Mouse (Mus musculus) intestine, embryonic 16.5 days (tissue): Measurements from ENCODE around the gene Trpv1. TPM values are rescaled to one million over a fixed set of nuclear protein-coding genes. Genes with fewer than 3 reads are reported as not detected.

Experiments used
- ATAC-seq: fragments of 200-750 bp; cut with Nextera tagmentation; 2 replicates; pipeline ENCODE4 v1.8.0; 2017; ENCODE audit warnings: moderate TSS enrichment, moderate library complexity
- H3K27ac ChIP-seq: fragments of 300-500 bp; sonication (generic); 2 replicates; pipeline ENCODE4 v1.5.1; 2014; ENCODE audit warnings: mild to moderate bottlenecking, low read length
- H3K27me3 ChIP-seq: fragments of 300-500 bp; sonication (generic); replicated peaks from 2 replicates; pipeline ENCODE4 v1.6.1; 2014; ENCODE audit warnings: low read length, control low read depth, mixed read lengths; ENCODE audit not compliant: control insufficient read depth, insufficient read depth
- H3K36me3 ChIP-seq: fragments of 300-500 bp; sonication (generic); 2 replicates; pipeline ENCODE4 v1.6.1; 2014; ENCODE audit warnings: low read length, control low read depth; ENCODE audit not compliant: control insufficient read depth, insufficient read depth
- H3K4me1 ChIP-seq: fragments of 300-500 bp; sonication (generic); 2 replicates; pipeline ENCODE4 v1.6.1; 2014; ENCODE audit warnings: low read length, control low read depth, mixed read lengths; ENCODE audit not compliant: control insufficient read depth, insufficient read depth
- H3K4me2 ChIP-seq: fragments of 300-500 bp; sonication (generic); 2 replicates; pipeline ENCODE4 v1.6.1; 2014; ENCODE audit warnings: low read depth, low read length, control low read depth
- H3K4me3 ChIP-seq: fragments of 300-500 bp; sonication (generic); 2 replicates; pipeline ENCODE4 v1.5.1; 2014; ENCODE audit warnings: mild to moderate bottlenecking, low read length
- H3K9ac ChIP-seq: fragments of 300-500 bp; sonication (generic); 2 replicates; pipeline ENCODE4 v1.6.1; 2014; ENCODE audit warnings: low read depth, low read length
- H3K9me3 ChIP-seq: fragments of 300-500 bp; sonication (generic); 2 replicates; pipeline ENCODE4 v1.6.1; 2016; ENCODE audit warnings: low read length, control low read depth; ENCODE audit not compliant: control insufficient read depth
- WGBS: fragments of 180-500 bp; shearing (Covaris S2); extraction: QIAGEN DNeasy Blood & Tissue Kit; methylation state at CpG from one replicate; pipeline ENCODE4 v1.1.7; 2014; 5-methylcytosine and 5-hydroxymethylcytosine counted together
- polyA plus RNA-seq: library from polyadenylated mRNA; unstranded; fragments of >200 nt; fragmentation: Nextera tagmentation; extraction: Ambion mirVana; gene quantifications from 2 replicates; pipeline ENCODE4 v1.2.1, GENCODE M21; 2015

The Trpv1 gene
- polyA plus RNA-seq, 1 experiment from 2014 or later = 0.12 TPM

- Histone ChIP-seq H3K36me3 (no peaks in the 10 kb centered on the region), H3K9me3 (no peaks in the 10 kb centered on the region), H3K4me1 (no peaks in the 10 kb centered on the region), H3K4me3 (no peak overlapping the region), H3K9ac (no peak overlapping the region), H3K27ac (no peak overlapping the region), H3K4me2 (no peak overlapping the region), H3K27me3 (no peaks in the 10 kb centered on the region)
- ATAC-seq = no peak
Observed at GRCm38 (mm10) chr11:73258664-73259063, 24.6 kb downstream of the Trpv1 start.

- Histone ChIP-seq H3K4me2 (no peak overlapping the region), H3K9me3 (no peaks in the 10 kb centered on the region), H3K36me3 (no peaks in the 10 kb centered on the region), H3K27me3 (no peaks in the 10 kb centered on the region), H3K9ac (no peak overlapping the region), H3K4me1 (no peaks in the 10 kb centered on the region), H3K27ac (no peak overlapping the region), H3K4me3 (no peak overlapping the region)
- 78% methylated on average over 3 of the region's 3 CpGs for WGBS
- ATAC-seq = no peak
Observed at GRCm38 (mm10) chr11:73260457-73260856, 26.4 kb downstream of the Trpv1 start.

GRCm38 (mm10) chr11:73261385-73261784 is 27.3 kb downstream of the Trpv1 start:
- 58% methylated on average over 1 of the region's 1 CpGs for WGBS
- no peaks in the 10 kb centered on the region for H3K36me3 ChIP-seq

GRCm38 (mm10) chr11:73267267-73267666 is 33.2 kb downstream of the Trpv1 start, which contains the start of gene Trpv3:
Trpv3 (plus strand) TSS chr11:73267388.
- H3K9me3 ChIP-seq = no peaks in the 10 kb centered on the region
- H3K4me2 ChIP-seq = no peak within 1 kb of the TSS
- no peak within 1 kb of the TSS for H3K27ac ChIP-seq
- H3K4me1 ChIP-seq = peaks cover 8% of the 10 kb centered on the region; the same call in 1 of the 2 replicates
- ATAC-seq = peak; percentile 89
- H3K27me3 ChIP-seq = no peaks in the 10 kb centered on the region
- 0 out of 2 replicates have a peak within 1 kb of the TSS, but pooled peaks have one; percentile 24 for H3K9ac ChIP-seq
- 68% methylated on average over 7 of the region's 7 CpGs for WGBS
- no peak within 1 kb of the TSS for H3K4me3 ChIP-seq
- no peaks in the 10 kb centered on the region for H3K36me3 ChIP-seq

More at GRCm38 (mm10) chr11:73261385-73261784, 27.3 kb downstream of the Trpv1 start:
- Histone ChIP-seq H3K4me2 (no peak overlapping the region), H3K4me3 (no peak overlapping the region), H3K9ac (no peak overlapping the region), H3K27ac (no peak overlapping the region), H3K27me3 (no peaks in the 10 kb centered on the region), H3K9me3 (no peaks in the 10 kb centered on the region), H3K4me1 (no peaks in the 10 kb centered on the region)
- no peak for ATAC-seq

- Histone ChIP-seq H3K9me3 (no peaks in the 10 kb centered on the region), H3K9ac (no peak overlapping the region), H3K4me2 (no peak overlapping the region), H3K27me3 (no peaks in the 10 kb centered on the region), H3K36me3 (no peaks in the 10 kb centered on the region), H3K4me1 (no peaks in the 10 kb centered on the region), H3K4me3 (no peak overlapping the region), H3K27ac (no peak overlapping the region)
- ATAC-seq = no peak
- WGBS = 38% methylated on average over 2 of the region's 2 CpGs
Observed at GRCm38 (mm10) chr11:73274821-73275220, 40.7 kb downstream of the Trpv1 start.

- H3K4me2 ChIP-seq = no peak overlapping the region
- H3K4me1 ChIP-seq = peaks cover 12% of the 10 kb centered on the region
- H3K4me3 ChIP-seq = no peak overlapping the region
- no peak overlapping the region for H3K27ac ChIP-seq
- no peaks in the 10 kb centered on the region for H3K27me3 ChIP-seq
- H3K36me3 ChIP-seq = no peaks in the 10 kb centered on the region
- no peak for ATAC-seq
- H3K9ac ChIP-seq = no peak overlapping the region
- 31% methylated on average over 5 of the region's 5 CpGs for WGBS
- no peaks in the 10 kb centered on the region for H3K9me3 ChIP-seq
Observed at GRCm38 (mm10) chr11:73280710-73281109, 46.6 kb downstream of the Trpv1 start.

- Histone ChIP-seq H3K4me3 (peak overlapping the region; percentile 47), H3K27ac (no peak overlapping the region), H3K4me2 (peak overlapping the region; percentile 58), H3K9me3 (no peaks in the 10 kb centered on the region), H3K9ac (peak overlapping the region; percentile 48; the same call in 1 of the 2 replicates), H3K27me3 (no peaks in the 10 kb centered on the region), H3K4me1 (peaks cover 12% of the 10 kb centered on the region), H3K36me3 (no peaks in the 10 kb centered on the region)
- ATAC-seq = peak; percentile 94
- 3% methylated on average over 16 of the region's 16 CpGs for WGBS
Observed at GRCm38 (mm10) chr11:73281528-73282027, 47.5 kb downstream of the Trpv1 start.

- Histone ChIP-seq H3K27ac (no peak overlapping the region), H3K9ac (no peak overlapping the region), H3K36me3 (no peaks in the 10 kb centered on the region), H3K4me2 (no peak overlapping the region), H3K4me1 (peaks cover 12% of the 10 kb centered on the region), H3K4me3 (no peak overlapping the region), H3K9me3 (no peaks in the 10 kb centered on the region), H3K27me3 (no peaks in the 10 kb centered on the region)
- ATAC-seq = peak; percentile 27; the same call in 1 of the 2 replicates
- 57% methylated on average over 9 of the region's 9 CpGs for WGBS
Observed at GRCm38 (mm10) chr11:73283369-73283768, 49.3 kb downstream of the Trpv1 start.

GRCm38 (mm10) chr11:73283926-73284325 is 49.8 kb downstream of the Trpv1 start:
- no peak overlapping the region for H3K27ac ChIP-seq
- no peak for ATAC-seq
- WGBS = 24% methylated on average over 1 of the region's 1 CpGs

GRCm38 (mm10) chr11:73284351-73284750 is 50.3 kb downstream of the Trpv1 start:
- no peak for ATAC-seq
- Histone ChIP-seq H3K4me3 (no peak overlapping the region), H3K9ac (no peak overlapping the region), H3K9me3 (no peaks in the 10 kb centered on the region), H3K4me2 (no peak overlapping the region), H3K4me1 (peaks cover 12% of the 10 kb centered on the region), H3K27ac (no peak overlapping the region), H3K27me3 (no peaks in the 10 kb centered on the region), H3K36me3 (no peaks in the 10 kb centered on the region)

More at GRCm38 (mm10) chr11:73283926-73284325, 49.8 kb downstream of the Trpv1 start:
- Histone ChIP-seq H3K27me3 (no peaks in the 10 kb centered on the region), H3K4me1 (peaks cover 12% of the 10 kb centered on the region), H3K4me2 (no peak overlapping the region), H3K36me3 (no peaks in the 10 kb centered on the region), H3K9me3 (no peaks in the 10 kb centered on the region), H3K9ac (no peak overlapping the region), H3K4me3 (no peak overlapping the region)
